Mouse (Mus musculus) thymus, postnatal 14 days (tissue): ENCODE data around the gene Olfr313.

Experiments used
- DNase-seq: peaks from one replicate; pipeline ENCODE4 v3.0.0; 2021

The Olfr313 gene

DNA sequence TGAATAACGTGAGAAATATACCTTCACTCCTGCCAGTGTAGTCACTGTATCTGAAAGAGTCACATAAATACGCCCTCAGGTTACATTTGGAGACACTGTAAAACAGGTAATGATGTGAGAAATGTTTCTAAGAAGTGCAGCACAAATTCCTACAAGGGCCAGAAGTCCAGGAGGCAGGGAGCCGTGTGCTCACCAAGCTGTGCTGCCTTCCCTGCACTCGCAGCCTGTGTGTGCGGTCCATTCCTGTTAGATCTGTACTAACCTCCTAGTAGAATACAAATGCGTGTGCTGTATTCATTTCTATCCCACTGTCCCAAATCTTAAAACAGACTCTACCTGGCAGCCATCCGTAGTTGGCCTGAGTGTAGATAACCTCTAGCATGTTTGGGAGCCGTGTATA lies 45.9 kb downstream of the Olfr313 start:
- DNase-seq = no peak

DNA sequence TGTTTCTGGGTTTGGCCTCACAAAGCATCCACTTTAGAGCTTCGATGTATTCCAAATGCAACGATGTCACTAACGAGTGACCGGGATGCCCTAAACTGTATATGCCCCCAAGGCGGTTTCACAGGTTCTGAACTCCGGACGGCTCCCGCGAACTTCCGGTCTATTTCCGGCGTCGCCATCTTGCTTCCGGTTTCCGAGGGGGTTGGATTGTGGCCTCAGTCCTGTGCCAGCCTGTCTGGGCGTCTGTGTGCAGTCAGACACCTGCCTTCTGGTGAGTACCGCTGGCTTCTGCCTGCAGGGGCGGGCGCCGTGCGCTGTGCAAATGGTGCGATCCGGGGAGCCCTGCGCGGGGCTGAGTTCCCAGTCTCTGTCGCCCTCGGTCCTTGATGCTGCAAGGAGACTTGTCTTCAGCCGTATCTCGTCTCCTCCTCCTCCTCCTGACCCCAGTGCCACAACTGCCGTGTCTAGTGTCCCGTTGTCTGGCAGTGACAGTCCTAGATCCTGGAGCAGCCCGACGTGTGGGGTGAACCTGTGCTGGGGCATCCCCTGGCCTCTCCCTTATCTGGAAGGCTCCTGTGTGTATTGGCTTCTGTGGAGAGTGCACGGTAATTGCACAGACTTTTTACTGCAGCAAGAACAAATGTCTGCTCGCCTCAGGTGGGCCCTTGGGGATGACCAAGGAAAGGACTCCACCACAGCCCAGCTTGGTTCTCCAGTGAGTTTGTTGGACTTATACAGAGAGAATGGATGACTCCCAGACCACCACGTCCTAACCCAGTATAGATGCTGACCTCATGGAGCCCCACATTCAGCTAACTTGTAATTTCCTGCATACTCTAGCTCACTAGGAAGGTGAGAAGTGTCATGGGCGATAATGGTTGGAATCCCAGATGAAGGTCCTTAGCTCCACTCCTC lies 52.5 kb downstream of the Olfr313 start, which contains the start of gene 2810021J22Rik:
Gene 2810021J22Rik (plus strand): TSS at position 178 of the 915 bp plus-strand sequence.
- DNase-seq = peak; percentile 92

DNA sequence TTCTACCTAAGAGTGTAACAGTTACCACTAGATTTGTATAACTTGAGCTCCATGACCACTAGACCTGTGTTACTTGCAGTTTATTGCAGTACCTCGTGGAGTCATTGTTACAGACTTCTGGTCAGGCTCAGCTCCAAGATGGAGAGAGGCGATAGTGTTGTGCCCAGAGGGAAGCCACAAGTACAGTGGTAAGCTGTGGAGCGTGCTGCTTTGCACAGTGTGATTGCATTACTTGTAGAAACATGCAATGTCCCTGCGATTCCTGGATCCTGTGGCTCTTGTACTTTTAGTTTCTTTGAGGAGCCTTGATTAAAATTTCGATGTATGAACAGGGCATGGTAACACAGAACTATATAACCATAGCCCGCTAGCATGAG lies 53.1 kb downstream of the Olfr313 start:
- no peak for DNase-seq
